Mouse (Mus musculus) midbrain, embryonic 13.5 days (tissue): ENCODE results near the gene Fbxo21. TPM values are rescaled to one million over a fixed set of nuclear protein-coding genes. Genes with fewer than 3 reads are reported as not detected.
A peak's percentile ranks its signal among the peaks of the same experiment; 100 is the strongest.

Experiments used
- ATAC-seq: fragments of 200-750 bp; cut with Nextera tagmentation; 2 replicates; pipeline ENCODE4 v1.8.0; 2017; ENCODE audit warnings: mild to moderate bottlenecking, moderate TSS enrichment, moderate library complexity
- H3K27ac ChIP-seq: fragments of 300-500 bp; sonication (generic); 2 replicates; pipeline ENCODE4 v1.5.1; 2015; ENCODE audit warnings: inconsistent platforms, mild to moderate bottlenecking, moderate library complexity
- H3K27me3 ChIP-seq: fragments of 300-500 bp; sonication (generic); 2 replicates; pipeline ENCODE4 v1.6.1; 2015; ENCODE audit warnings: mild to moderate bottlenecking, inconsistent platforms
- H3K36me3 ChIP-seq: fragments of 300-500 bp; sonication (generic); 2 replicates; pipeline ENCODE4 v1.6.1; 2015; ENCODE audit warnings: mild to moderate bottlenecking, inconsistent platforms
- H3K4me1 ChIP-seq: fragments of 300-500 bp; sonication (generic); replicated peaks from 2 replicates; pipeline ENCODE4 v1.6.1; 2015; ENCODE audit warnings: inconsistent platforms
- H3K4me2 ChIP-seq: fragments of 300-500 bp; sonication (generic); replicated peaks from 2 replicates; pipeline ENCODE4 v1.6.1; 2015; ENCODE audit warnings: moderate library complexity, mild to moderate bottlenecking, inconsistent platforms
- H3K4me3 ChIP-seq: fragments of 300-500 bp; sonication (generic); replicated peaks from 2 replicates; pipeline ENCODE4 v1.5.1; 2015; ENCODE audit warnings: mild to moderate bottlenecking, inconsistent platforms
- H3K9ac ChIP-seq: fragments of 300-500 bp; sonication (generic); replicated peaks from 2 replicates; pipeline ENCODE4 v1.6.1; 2015; ENCODE audit warnings: mild to moderate bottlenecking, inconsistent platforms
- H3K9me3 ChIP-seq: fragments of 300-500 bp; sonication (generic); 2 replicates; pipeline ENCODE4 v1.6.1; 2016; ENCODE audit warnings: mild to moderate bottlenecking, inconsistent platforms
- WGBS: fragments of 180-500 bp; shearing (Covaris S2); methylation state at CpG from one replicate; pipeline ENCODE4 v1.1.7; 2015; 5-methylcytosine and 5-hydroxymethylcytosine counted together
- polyA plus RNA-seq: library from polyadenylated mRNA; unstranded; fragments of >200 nt; fragmentation: Nextera tagmentation; extraction: Ambion mirVana; gene quantifications from 2 replicates; pipeline ENCODE4 v1.2.1, GENCODE M21; 2015

Gene Fbxo21
- polyA plus RNA-seq, 1 experiment from 2014 or later, result 152 TPM

- H3K27ac ChIP-seq, result no peak overlapping the region
- no peak overlapping the region for H3K9ac ChIP-seq
- no peak overlapping the region for H3K4me2 ChIP-seq
- no peaks in the 10 kb centered on the region for H3K36me3 ChIP-seq
- 86% methylated on average over 8 of the region's 8 CpGs for WGBS
- H3K4me1 ChIP-seq, result peaks cover 10% of the 10 kb centered on the region
- H3K27me3 ChIP-seq, result no peaks in the 10 kb centered on the region
- no peaks in the 10 kb centered on the region for H3K9me3 ChIP-seq
- no peak for ATAC-seq
- no peak overlapping the region for H3K4me3 ChIP-seq
Observed at GRCm38 (mm10) chr5:118051981-118052662, 75.6 kb downstream of the Fbxo21 start.

GRCm38 (mm10) chr5:118053205-118053604 is 76.7 kb downstream of the Fbxo21 start:
- no peaks in the 10 kb centered on the region for H3K9me3 ChIP-seq
- 98% methylated on average over 2 of the region's 2 CpGs for WGBS
- H3K27me3 ChIP-seq, result no peaks in the 10 kb centered on the region
- H3K27ac ChIP-seq, result no peak overlapping the region
- H3K9ac ChIP-seq, result no peak overlapping the region
- H3K4me1 ChIP-seq, result peaks cover 21% of the 10 kb centered on the region
- no peak overlapping the region for H3K4me2 ChIP-seq
- no peak for ATAC-seq
- H3K4me3 ChIP-seq, result no peak overlapping the region
- H3K36me3 ChIP-seq, result no peaks in the 10 kb centered on the region

GRCm38 (mm10) chr5:118057508-118058111 is 81.1 kb downstream of the Fbxo21 start:
- Histone ChIP-seq H3K4me1 (peaks cover 25% of the 10 kb centered on the region), H3K36me3 (no peaks in the 10 kb centered on the region), H3K9ac (0 out of 2 replicates have a peak overlapping the region, but pooled peaks have one; percentile 23), H3K27me3 (no peaks in the 10 kb centered on the region), H3K27ac (peak overlapping the region; percentile 35), H3K4me2 (no peak overlapping the region), H3K4me3 (no peak overlapping the region), H3K9me3 (no peaks in the 10 kb centered on the region)
- ATAC-seq, result peak; percentile 34; the same call in 1 of the 2 replicates
- WGBS, result 54% methylated on average over 8 of the region's 8 CpGs

- Histone ChIP-seq H3K36me3 (no peaks in the 10 kb centered on the region), H3K27ac (no peak overlapping the region), H3K4me1 (peaks cover 36% of the 10 kb centered on the region), H3K4me2 (no peak overlapping the region), H3K4me3 (no peak overlapping the region), H3K9ac (no peak overlapping the region), H3K9me3 (no peaks in the 10 kb centered on the region), H3K27me3 (no peaks in the 10 kb centered on the region)
- no peak for ATAC-seq
- WGBS, result 90% methylated on average over 10 of the region's 10 CpGs
Observed at GRCm38 (mm10) chr5:118058858-118059257, 82.3 kb downstream of the Fbxo21 start.

- no peaks in the 10 kb centered on the region for H3K27me3 ChIP-seq
- no peaks in the 10 kb centered on the region for H3K36me3 ChIP-seq
- ATAC-seq, result no peak
- H3K4me1 ChIP-seq, result peaks cover 44% of the 10 kb centered on the region
- 86% methylated on average over 9 of the region's 9 CpGs for WGBS
- H3K4me3 ChIP-seq, result no peak overlapping the region
- no peak overlapping the region for H3K4me2 ChIP-seq
- no peak overlapping the region for H3K27ac ChIP-seq
- no peaks in the 10 kb centered on the region for H3K9me3 ChIP-seq
- no peak overlapping the region for H3K9ac ChIP-seq
Observed at GRCm38 (mm10) chr5:118059646-118060045, 83.1 kb downstream of the Fbxo21 start.

Other genes starting within 250 kb of the Fbxo21 start
- 0.79 and 1.3 TPM in 2 replicates for gene Nos1, start 195.7 kb upstream of the Fbxo21 start, polyA plus RNA-seq
- 2.9 TPM in 2 replicates for gene Tesc, start 51.0 kb downstream of the Fbxo21 start, polyA plus RNA-seq
- gene Fbxw8, start 178.7 kb downstream of the Fbxo21 start, polyA plus RNA-seq, result 22.5 and 25.6 TPM in 2 replicates
- 0.68 and 0.73 TPM in 2 replicates for gene Hrk, start 187.9 kb downstream of the Fbxo21 start, polyA plus RNA-seq